Mouse (Mus musculus) adipocyte (in vitro differentiated cells): ENCODE measurements at regions not wholly inside any gene's neighbourhood (a gene's known extent, or its start where the extent isn't known, plus 50 kb on each side); places are given as distances from the start of the nearest gene placed in this dataset.

ENCODE experiments used
- DNase-seq: peaks from one replicate; pipeline ENCODE4 v3.0.0-alpha.2; 2016; ENCODE audit warnings: low spot score

DNA sequence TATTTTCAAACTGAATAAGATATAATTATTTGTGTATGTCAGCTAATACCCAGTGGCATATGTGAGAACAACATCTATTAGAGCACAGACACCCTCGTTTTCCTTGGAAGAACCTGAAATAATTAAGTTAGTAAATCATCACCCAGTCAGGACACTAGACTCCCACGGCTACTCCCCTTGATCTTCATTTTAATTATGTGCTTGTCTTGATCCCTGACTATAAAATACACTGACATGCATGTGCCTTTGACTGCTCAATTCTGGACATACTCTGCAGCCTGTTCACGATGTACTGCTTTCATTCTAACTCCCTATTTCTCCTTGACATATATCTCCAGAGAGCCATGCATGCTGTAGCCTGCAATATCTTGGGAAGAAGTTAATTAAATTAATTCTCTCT, 232.7 kb upstream of the Atxn7l3b start:
- DNase-seq, result no peak

DNA sequence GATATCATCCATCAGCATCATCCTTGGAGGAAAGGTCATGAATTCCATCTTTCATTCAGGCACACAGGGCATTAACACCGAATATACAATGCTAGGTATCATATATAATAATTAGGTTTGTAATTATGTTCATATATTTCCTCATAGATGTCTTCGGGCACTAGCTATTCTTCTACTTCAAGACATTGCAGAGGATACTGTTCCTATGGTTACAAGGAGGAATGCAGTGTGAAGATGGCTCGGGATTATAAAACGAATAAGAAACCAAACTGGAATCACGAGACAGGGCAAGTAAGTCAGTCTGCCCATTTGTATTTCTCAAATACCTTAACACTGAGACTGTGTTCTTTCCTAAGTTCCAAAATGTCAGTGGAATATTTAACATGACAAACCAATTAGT, 231.3 kb upstream of the Atxn7l3b start:
- DNase-seq, result no peak

DNA sequence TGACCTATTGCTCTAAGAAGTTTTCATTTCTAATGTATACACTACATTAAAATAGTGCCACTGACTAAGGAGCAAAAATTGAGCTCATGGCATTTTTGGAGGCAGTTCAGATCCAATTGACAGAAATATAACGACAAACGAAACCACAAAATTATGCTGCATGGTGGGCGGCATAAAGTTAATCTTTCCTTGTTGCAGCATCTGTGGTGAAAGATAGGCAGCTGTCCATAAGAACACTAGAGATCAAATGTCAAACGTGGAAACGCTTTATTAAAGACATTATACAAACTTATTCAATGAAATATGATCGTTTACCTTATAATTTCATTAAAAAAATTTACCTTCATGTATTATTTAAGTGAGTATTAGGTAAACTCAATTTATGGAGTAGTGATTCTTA, 230.2 kb upstream of the Atxn7l3b start:
- no peak for DNase-seq

GRCm38 (mm10) chr10:113141606-113142005, 212.8 kb upstream of the Atxn7l3b start:
- peak; percentile 27 for DNase-seq

GRCm38 (mm10) chr10:113114999-113115398, 186.2 kb upstream of the Atxn7l3b start:
- DNase-seq, result no peak

- peak; percentile 6 for DNase-seq
Observed at GRCm38 (mm10) chr10:113105771-113106430, 177.1 kb upstream of the Atxn7l3b start.

DNA sequence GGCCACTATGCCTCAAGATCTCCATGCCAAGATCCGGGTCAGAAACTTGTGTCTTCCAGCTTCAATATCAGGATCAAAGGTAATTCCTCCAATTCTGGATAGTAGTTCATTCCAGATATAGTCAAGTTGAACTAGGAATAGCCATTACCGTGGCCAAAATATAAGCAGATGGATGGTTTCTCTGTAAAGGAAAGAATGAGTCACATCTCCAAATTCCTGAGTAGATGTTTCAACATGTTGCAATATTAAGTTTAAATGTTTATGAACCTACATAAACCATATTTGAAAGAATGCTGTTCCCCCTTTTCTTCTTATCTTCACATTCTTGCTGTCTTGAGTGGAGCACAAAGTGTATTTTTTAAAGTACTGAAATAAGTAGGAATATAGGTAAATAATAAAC, 176.5 kb upstream of the Atxn7l3b start:
- DNase-seq, result no peak
